Mouse (Mus musculus) cortical plate, adult 2 months (tissue): ENCODE data around the gene Tmem9b. TPM values are rescaled to one million over a fixed set of nuclear protein-coding genes. Genes with fewer than 3 reads are reported as not detected.

Experiments used
- H3K27ac ChIP-seq: fragments of 200-500 bp; 2 replicates; pipeline ENCODE4 v1.5.1; 2012; ENCODE audit warnings: low read length, control low read depth, inconsistent platforms; ENCODE audit not compliant: insufficient read depth
- H3K4me1 ChIP-seq: fragments of 200-500 bp; 2 replicates; pipeline ENCODE4 v1.6.1; 2011; ENCODE audit warnings: low read length; ENCODE audit not compliant: control insufficient read depth, insufficient read depth
- H3K4me3 ChIP-seq: fragments of 200-500 bp; 2 replicates; pipeline ENCODE4 v1.5.1; 2011; ENCODE audit warnings: mild to moderate bottlenecking, low read length, control low read depth; ENCODE audit not compliant: insufficient read depth
- CTCF ChIP-seq: fragments of 200-500 bp; IDR thresholded peaks from 2 replicates; pipeline ENCODE4 v1.5.1; 2011; ENCODE audit warnings: mild to moderate bottlenecking, control low read depth, low read length; ENCODE audit not compliant: insufficient read depth; ENCODE audit errors: extremely low read depth
- POLR2A ChIP-seq: fragments of 200-500 bp; IDR thresholded peaks from 2 replicates; pipeline ENCODE4 v1.6.1; 2011; ENCODE audit warnings: mild to moderate bottlenecking, low read length, control low read depth; ENCODE audit not compliant: insufficient read depth; ENCODE audit errors: extremely low read depth
- polyA plus RNA-seq: library from polyadenylated mRNA; depleted of rRNA; stranded (reverse); fragments of >200 nt; gene quantifications from 2 replicates; pipeline ENCODE4 v1.2.3, GENCODE M21; 2012

Tmem9b gene
- polyA plus RNA-seq, 1 experiment, result 153 TPM

DNA sequence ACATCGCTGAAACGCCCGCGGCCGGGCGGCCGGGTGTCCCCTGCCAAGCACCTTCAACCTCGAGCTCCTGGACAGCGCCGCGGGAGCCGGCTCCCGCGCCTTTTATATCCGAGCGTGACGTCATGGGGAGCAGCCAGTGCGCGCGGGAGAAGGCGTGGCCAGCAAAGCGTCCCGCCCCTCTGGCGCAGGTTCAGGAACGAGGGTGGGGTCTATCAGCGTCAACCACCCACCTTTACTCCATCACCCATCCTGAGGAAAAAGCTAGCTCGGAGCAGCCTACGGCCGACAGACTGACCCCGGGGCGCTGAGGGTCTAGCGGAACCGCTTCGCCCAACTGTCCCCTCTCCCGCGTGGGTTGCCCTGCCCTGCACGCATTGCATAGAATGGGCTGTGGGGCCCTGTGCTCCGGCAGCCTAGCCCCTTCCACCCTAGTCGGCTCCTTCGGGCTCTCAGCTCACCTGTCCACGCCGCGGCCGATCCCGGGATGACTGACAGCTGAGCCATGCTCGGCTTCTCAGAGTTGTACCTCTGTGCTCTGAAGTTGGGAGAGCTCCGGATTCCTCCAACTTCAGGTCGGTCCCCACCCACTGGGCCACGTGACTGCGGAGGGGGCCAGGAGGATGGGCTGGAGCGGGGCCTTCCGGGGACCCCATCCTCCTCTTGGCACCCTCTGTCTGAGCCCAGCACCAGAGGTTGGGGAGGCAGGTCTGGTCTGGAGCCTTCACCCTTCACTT lies 29.0 kb upstream of the Tmem9b start, which contains the start of gene Nrip3:
Gene Nrip3, minus strand, starts transcription at position 556 of the 734 bp plus-strand sequence.
- H3K4me1 ChIP-seq, result no peaks in the 10 kb centered on the region
- TF ChIP-seq POLR2A (peak; percentile 67), CTCF (no peak)
- H3K27ac ChIP-seq, result no peak within 1 kb of the TSS

GRCm38 (mm10) chr7:109781087-109781469 lies 28.4 kb upstream of the Tmem9b start:
- no peak overlapping the region for H3K27ac ChIP-seq
- H3K4me3 ChIP-seq, result peak overlapping the region; percentile 58
- TF ChIP-seq CTCF, result no peak
- no peak for TF ChIP-seq POLR2A
- H3K4me1 ChIP-seq, result no peaks in the 10 kb centered on the region

More for the DNA sequence above, 29.0 kb upstream of the Tmem9b start, which contains the start of gene Nrip3:
- peak within 1 kb of the TSS; percentile 58 for H3K4me3 ChIP-seq

DNA sequence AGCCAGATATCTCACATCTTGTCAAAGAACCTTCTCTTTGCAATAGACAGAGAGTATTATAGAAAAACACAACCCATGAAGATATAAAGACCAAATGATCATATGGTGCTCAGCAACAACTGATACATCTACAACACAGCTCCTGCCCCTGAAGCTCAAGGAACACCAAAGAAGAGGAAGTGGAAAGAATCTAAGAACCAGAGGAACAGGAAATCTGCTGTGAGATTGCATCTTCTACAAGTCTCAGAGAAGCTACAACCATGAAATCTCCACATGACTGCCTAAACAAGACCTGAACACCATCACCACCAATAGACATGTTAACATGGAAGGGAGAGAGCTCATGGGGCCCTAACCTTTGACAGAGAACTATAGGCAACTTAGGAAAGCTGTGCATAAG lies 19.6 kb upstream of the Tmem9b start:
- Histone ChIP-seq H3K27ac (no peak overlapping the region), H3K4me3 (no peak overlapping the region), H3K4me1 (no peaks in the 10 kb centered on the region)
- TF ChIP-seq POLR2A (no peak), CTCF (no peak)

GRCm38 (mm10) chr7:109768699-109769383 lies 16.2 kb upstream of the Tmem9b start:
- no peak overlapping the region for H3K27ac ChIP-seq
- TF ChIP-seq POLR2A, result no peak
- no peak for TF ChIP-seq CTCF
- H3K4me3 ChIP-seq, result no peak overlapping the region

GRCm38 (mm10) chr7:109767575-109768350 lies 15.1 kb upstream of the Tmem9b start:
- TF ChIP-seq POLR2A (no peak), CTCF (no peak)
- Histone ChIP-seq H3K4me1 (no peaks in the 10 kb centered on the region), H3K4me3 (no peak overlapping the region), H3K27ac (no peak overlapping the region)

More at GRCm38 (mm10) chr7:109768699-109769383, 16.2 kb upstream of the Tmem9b start:
- H3K4me1 ChIP-seq, result no peaks in the 10 kb centered on the region

DNA sequence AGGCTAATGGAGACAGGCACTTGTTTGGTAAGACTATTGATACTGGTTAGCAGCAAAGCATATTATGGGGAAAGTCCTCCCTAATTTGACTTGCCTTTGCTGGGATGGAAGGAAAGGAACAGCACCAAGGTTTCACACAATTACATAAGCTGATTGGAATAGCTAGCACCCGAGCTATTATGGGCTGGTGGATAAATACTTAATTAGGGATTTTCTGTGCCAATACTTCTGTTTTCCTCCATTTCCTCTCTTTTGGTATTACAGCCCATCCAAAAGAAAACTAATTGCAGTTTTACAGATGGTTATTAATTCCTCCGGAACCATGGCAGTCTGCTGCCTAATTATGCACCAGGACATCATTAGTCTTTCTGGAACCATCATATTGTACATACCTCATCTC lies 11.3 kb upstream of the Tmem9b start:
- H3K4me1 ChIP-seq, result no peaks in the 10 kb centered on the region
- H3K27ac ChIP-seq, result no peak overlapping the region
- no peak overlapping the region for H3K4me3 ChIP-seq
- TF ChIP-seq POLR2A (no peak), CTCF (no peak)

DNA sequence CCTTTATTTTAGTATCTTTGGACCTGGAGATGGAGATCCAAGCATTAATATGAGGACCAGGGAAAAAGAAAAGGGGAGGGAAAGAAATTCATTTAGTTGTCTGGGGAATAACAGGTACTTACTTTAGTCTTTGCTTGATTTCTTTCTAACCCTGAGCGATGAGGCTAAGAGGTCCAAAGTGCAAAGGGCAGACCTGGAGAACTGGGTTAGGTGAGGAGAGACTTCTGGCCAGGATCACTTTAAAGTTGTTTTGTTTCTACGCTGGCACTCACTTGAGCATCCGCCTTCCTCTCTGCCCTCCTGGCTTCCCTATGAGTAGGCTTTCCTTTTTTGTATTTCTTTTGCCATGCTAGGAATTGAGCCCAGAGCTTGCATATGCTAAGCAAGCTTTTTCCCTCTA lies 3.6 kb upstream of the Tmem9b start:
- peaks cover 8% of the 10 kb centered on the region for H3K4me1 ChIP-seq
- TF ChIP-seq CTCF, result no peak
- TF ChIP-seq POLR2A, result no peak
- no peak overlapping the region for H3K27ac ChIP-seq
- no peak overlapping the region for H3K4me3 ChIP-seq

DNA sequence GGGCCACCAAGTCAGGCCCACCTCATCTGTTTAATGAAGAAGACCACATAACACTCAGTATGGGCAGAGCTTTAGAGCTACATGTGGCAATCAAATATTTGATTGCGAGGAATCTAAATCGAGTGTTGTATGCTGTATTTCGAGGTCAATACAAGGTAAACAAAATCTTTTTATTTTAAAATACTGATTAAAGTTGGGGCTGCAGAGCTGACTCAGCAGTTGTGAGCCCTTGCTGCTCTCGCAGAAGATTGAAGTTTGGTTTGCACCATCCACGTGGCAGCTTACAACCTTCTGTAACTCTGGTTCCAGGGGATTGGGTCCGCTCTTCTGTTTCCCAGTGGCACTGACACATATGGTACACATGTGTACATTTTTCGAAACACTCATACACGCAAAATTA lies 1.4 kb upstream of the Tmem9b start:
- Histone ChIP-seq H3K27ac (no peak overlapping the region), H3K4me1 (peaks cover 11% of the 10 kb centered on the region), H3K4me3 (no peak overlapping the region; the same call in 1 of the 2 replicates)
- TF ChIP-seq POLR2A (no peak), CTCF (no peak)

DNA sequence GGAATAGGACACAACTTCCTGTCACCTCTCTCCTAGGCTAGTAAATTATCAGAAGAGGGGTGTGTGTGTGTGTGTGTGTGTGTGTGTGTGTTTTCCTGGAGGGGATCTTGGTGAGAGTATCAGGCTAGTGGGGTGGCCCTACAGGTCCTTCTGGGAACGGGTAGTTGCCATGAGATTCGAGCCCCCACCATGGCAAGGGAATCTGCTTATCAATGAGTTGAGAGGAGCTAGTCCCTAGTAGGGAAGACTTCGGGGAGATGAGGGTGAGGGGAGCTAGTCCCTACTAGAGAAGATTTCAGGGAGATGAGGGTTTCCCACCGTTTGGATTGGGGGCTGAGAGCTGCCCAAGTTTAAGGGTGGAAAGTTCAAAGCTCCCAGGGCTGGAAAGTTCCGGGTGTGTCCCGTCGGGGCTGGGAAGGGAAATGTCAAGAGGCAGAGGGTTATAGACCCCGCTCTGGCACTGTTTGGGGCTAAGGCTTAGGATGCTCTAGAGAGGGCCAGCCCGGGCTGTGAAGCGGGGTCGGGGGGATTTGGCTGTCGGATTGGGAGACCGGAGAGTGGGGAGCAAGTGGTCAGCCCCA lies 1.2 kb downstream of the Tmem9b start:
- peak overlapping the region; percentile 98; the same call in 1 of the 2 replicates for H3K27ac ChIP-seq
- H3K4me1 ChIP-seq, result peaks cover 11% of the 10 kb centered on the region
- H3K4me3 ChIP-seq, result peak overlapping the region; percentile 98
- TF ChIP-seq CTCF, result no peak
- TF ChIP-seq POLR2A, result no peak
